Mouse (Mus musculus) small intestine, adult 2 months (tissue): Measurements from ENCODE around the gene Smtnl1.

ENCODE experiments used
- CTCF ChIP-seq: fragments of 200-500 bp; IDR thresholded peaks from 2 replicates; pipeline ENCODE4 v1.5.1; 2012; ENCODE audit warnings: low read depth, mild to moderate bottlenecking, control low read depth, inconsistent platforms, low read length, moderate library complexity, mixed read lengths; ENCODE audit not compliant: insufficient replicate concordance, insufficient read length; ENCODE audit errors: extremely low read depth
- POLR2A ChIP-seq: fragments of 200-500 bp; IDR thresholded peaks from 2 replicates; pipeline ENCODE4 v1.6.1; 2012; ENCODE audit warnings: low read depth, mild to moderate bottlenecking, control low read depth, inconsistent platforms, low read length, moderate library complexity

GRCm38 (mm10) chr2:84810526-84810885, 11.9 kb downstream of the Smtnl1 start:
- no peak for TF ChIP-seq CTCF
- no peak for TF ChIP-seq POLR2A
